Mouse (Mus musculus) layer of hippocampus, adult 18-20 months (tissue): Measurements from ENCODE around the gene Tbp. TPM values are rescaled to one million over a fixed set of nuclear protein-coding genes. Genes with fewer than 3 reads are reported as not detected.

Experiments used
- DNase-seq, 2 experiments: peaks; one replicate each; pipeline ENCODE4 v3.0.0; 2022; ENCODE audit warnings: low spot score in 2 of 2
- long read RNA-seq: library from polyadenylated mRNA; stranded (forward); transcript quantifications from one replicate; pipeline ENCODE4 v2.0.0, GENCODE M21; 2021
- total RNA-seq, 2 experiments: library from RNA; stranded (reverse); gene quantifications; 2 replicates each; pipeline ENCODE4 v1.2.3; 2021

The Tbp gene
- 10 to 100 TPM; 26.6 to 33.7 TPM for total RNA-seq
- long read RNA-seq, full-length matches to known transcripts, result 6 of 16 reads
- long read RNA-seq, partial matches to known transcripts, result 2 of 16 reads
- long read RNA-seq, other reads (novel, unspliced or antisense), result 8 of 16 reads

DNA sequence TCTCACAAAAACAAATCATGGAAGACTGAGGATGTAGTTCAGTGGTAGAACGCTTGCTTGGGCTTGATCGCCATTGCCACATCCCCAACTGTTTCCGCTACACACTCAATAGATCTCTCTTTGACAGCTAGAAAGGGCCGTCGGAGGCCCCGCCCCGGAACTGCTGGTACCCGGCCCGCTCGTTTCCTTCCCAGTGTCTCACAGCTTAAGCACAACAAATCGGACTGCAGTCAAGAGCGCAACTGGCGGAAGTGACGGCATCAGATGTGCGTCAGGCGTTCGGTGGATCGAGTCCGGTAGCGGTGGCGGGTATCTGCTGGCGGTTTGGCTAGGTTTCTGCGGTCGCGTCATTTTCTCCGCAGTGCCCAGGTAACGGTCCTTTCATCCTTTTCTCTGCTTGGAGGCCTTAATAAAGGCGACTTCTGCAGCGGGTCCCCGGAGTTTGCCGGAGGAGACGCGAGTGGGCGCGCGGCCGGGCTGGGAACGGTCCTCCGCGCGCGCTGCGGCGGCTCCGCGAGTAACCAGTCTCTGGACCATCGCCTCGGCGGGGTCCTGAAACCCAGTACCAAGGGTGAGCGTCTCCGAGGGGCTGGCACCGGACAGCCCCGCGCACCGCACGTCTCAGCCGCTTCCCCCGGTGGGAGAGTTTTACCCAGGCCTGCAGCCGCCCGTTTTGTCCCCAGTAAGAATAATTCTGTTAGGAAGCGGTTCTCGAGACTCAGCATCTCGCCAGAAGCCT lies at the start of gene Tbp, which contains the start of gene Psmb1:
Gene Tbp (plus strand): TSS at position 233 of the 739 bp plus-strand sequence.
Gene Psmb1 (minus strand): TSS at position 96 of the 739 bp plus-strand sequence.
- DNase-seq, result peak; percentile 96 to 99

DNA sequence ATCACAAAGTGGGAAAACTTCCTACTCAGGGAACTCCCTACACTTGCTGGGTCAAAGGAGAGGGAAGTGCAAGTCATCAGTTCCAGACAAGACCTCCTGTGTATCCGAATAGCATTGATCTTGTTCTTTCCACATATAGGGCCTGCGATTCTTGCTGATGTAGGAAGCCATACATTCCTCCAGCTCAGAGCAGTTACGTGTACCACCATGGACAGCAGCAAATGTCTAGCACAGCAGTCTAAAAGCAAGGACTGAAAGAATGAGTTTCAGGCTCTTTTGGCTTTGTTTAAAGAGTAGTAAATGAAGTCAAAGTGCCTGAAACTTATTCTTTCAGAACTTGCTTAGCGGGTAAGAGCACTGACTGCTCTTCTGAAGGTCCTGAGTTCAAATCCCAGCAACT lies 44.5 kb upstream of the Tbp start:
- DNase-seq, result no peak

DNA sequence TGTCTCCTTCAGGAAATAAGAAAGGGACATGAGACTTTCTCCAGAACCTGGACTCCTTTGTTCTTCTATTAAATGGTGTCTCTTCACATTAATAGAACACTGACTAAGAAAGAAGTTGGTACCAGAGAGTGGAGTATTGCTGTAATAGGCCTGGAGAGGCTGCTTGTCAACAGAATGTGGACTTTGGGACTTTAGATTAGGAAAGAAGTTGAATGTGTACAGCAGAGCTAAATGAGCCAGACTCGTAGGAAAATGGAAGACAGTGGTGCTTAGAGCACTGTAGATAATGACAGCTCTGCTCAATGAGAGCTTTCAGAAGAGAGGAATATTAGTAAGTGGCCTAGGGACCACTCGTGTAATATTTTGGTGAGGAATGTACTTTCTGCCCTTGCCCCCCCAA lies 43.1 kb upstream of the Tbp start:
- DNase-seq, result no peak

DNA sequence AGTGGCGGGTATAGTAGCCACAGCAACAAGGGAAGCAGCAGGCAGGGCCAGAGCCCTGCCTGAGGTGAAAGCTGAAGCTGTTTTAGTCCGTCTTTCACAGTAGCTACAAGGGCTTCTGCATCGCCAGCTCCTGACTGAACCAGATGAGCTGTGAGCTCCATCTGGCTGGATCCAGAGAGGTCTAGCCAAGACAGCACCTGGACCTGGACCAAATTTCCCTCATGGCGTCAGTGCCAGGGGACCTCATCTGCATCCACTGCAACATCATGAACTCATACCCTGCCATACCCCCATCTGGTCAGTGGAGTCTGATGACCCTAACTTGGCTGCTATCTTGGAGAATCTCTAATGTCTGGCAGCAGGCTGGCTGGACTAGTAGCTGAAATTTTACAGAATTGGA lies 39.9 kb upstream of the Tbp start:
- no peak for DNase-seq

DNA sequence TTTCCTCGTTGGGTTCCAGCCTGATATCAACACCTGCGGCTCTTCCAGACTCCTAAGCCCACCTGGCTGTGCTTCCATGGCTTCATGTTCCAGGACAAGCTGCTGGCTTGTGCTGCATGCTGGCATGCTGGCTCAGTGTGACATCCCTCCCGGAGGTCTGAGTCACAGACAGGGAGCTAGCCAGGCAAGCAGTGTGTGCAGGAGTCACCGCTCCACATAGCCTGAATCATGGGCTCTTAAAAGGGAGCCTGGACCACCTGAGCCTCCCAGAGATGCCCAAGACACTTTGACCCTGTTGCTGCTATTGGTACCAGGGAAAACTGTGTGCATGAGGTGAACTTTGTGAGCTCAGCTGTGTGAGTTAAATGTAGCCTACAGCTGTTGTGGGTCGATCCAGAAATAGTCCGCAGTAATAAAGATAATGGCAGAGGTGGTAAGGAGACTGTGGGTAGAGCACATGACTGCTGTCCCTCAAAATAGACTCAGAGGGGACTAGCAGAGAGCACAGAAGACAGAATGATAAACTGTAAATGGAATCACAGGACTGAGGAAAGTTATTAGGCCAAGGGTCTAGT lies 37.7 kb upstream of the Tbp start:
- no peak for DNase-seq

DNA sequence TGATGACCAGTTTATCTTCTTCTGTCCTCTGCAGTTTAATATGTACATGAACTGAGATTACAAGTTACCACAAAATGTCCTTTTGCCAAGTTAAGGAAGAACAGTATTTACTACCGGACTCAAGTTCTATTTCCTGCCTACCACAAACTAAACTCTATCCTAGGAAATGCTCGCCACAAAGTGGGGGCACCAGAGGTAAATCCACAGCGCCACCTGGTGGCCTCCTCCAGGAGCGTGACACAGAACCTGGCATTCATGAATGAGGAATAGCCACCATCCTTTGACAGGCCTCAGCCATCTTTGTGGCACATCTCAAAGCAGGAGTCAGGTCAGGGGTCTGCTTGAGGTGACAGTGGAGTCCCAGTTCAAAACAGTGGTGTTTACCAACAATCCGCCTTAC lies 32.0 kb upstream of the Tbp start:
- DNase-seq, result peak; percentile 33 to 75

DNA sequence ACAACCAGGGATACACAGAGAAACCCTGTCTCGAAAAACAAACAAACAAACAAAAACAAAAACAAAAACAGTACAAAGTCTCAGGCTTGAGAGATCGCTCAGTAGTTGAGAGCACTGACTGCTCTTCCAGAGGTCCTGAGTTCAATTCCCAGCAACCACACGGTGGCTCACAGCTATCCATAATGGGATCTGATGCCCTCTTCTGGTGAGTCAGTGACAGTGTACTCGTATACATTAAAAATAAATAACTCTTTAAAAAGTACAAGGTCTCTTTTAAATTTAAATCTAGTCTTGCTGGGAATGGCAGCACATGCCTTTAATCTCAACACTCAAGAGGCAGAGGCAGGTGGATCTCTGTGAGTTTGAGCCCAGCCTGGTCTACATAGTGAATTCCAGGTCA lies 27.0 kb upstream of the Tbp start:
- no peak for DNase-seq

DNA sequence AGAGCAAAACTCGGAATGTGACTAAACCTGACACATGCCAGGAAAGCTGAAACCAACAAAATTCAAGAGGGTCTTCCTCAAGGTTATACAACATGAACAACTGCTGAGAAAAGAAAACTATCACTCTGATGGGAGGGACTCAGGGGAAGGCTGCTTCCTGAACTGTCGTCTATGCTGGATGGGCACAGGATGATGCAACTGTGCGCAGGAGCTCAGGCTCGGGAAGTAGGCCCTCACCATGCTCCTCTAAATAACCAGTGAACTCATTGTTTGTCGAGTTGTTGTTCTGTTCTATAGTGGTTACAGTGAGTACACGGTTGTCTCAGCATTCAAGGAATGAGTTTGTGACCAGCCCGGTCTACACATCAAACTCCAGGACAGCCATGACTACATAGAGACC lies 9.1 kb upstream of the Tbp start:
- no peak for DNase-seq

DNA sequence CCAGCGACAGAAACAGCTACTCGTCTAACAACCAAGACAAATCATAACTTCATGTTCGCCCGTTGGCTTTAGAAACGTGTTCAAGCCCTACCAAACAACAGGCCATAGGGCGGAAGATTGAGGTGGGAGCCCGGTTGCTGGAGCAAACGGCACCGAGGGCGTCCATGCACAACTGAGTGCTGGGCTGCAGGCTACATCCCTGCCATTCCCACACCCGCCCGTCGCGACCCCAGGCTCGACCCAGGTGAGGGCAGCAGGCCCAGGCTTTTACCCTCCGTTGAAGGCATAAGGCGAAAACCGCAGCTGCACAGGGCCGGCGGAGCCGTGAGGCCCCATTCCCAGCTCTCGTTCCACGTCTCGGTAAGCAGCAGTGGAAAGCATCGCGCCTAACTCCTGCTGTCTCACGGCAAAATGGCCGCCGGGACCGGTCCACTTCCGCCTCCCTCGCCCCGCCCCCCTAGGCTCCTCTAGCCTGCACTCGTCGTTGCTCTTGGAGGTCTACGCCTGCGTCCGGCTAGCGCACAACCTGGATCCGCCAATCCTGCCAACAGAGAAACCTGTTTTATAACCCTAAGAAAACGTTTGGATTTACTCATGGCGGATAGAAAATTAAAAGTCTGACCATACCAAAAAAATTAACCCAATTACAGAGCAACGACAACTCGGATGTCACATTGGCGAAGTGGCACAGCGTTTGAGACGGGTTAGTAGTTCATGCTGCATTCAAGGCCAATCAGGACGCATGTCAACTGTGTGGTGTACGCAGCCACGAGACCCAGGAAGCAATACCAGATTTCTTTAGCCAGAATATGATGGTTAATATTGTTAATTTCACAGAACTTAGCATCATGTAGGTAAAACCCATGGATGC lies 1.6 kb upstream of the Tbp start:
- DNase-seq, result peak; percentile 91 to 97

DNA sequence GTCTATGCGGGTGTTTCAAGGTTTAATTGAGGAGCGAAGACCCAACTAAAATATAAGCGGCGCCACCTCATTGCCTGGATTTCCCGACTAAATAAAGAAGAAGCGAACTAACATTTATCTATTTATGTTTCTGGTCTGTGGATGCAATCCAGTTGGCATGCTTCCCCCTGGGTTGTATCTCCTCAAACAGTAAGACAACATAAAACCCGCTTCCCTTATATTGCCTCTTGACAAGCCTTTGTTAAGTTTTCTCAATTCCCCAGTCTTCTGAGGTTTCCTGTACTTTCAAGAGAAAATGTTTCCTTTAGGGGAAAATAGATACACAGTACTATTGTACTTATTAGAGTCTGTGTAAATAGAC lies 955 bp upstream of the Tbp start:
- DNase-seq, result no peak

DNA sequence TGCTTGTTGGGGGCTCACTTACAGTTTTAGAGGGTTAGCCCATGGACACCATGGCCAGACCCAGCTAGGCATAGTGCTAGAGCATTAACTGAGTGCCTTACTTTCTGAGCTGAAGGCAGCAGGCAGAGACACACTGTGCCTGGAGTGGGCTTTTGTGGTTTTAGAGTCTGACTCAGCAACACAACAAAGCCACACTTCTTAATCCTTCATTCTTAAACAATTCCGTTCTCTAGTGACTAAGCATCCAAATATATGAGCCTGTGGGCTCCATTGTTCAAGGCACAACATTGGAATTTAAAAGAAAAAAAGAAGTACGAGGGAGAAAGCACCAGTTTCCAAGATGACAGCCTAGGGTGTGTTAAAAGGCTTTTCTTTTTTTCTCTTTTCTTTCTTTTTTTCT lies 11.0 kb downstream of the Tbp start:
- DNase-seq, result no peak

DNA sequence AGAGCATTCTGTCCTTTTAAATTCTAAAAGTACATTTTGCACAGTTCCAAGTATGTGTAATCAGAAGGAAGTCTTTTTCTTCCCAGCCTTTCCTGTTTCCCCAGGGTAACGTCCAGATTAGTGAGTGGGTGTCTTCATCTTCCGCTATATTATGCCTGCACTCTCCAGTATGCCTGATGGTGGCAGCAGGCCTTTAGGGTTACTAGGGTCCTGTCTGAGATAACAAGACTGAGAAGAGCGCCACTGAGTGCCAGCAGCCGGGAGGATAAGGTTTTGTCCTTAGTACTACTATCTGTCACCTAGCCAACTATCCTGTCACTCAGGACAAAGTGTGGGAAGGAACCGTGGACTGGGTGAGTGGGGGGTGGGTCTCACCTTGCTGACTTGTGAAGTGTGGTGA lies 18.1 kb downstream of the Tbp start:
- no peak for DNase-seq

DNA sequence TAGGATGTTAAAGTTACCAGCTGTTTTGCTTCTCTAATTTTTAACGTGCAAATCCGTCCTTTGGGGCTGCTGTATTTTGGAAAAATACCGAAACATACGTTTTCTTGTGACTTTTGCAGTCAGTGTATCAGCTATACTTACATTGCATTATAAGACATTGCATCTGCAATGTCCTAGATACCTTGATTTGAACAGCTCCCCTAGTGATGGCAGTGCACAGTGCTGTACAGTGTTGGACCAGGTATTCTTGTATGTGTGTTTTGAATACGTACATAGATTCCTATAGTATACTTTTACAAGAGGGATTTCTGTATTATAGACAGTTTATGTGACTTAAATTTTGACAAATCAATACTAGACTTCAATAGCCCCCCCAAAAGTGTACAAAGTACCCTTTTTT lies 18.5 kb downstream of the Tbp start:
- no peak for DNase-seq

DNA sequence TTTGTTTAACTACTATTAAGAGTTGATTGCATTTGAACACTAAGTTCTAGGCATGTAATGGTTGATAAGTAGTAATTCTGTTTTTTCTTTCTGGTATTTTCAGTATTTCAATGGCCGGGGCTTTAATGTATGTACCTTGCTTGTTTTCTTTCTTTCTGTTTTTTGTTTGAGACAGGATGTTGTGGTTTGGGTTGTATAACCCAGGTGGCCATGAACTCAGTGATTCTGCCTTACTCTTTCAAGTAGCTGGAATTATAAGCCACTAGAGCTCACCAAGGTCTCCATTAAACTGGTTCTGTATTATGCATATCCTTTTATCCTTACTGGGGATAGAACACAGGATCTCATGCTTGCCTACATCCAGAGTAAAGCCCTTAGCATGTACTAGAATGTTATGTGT lies 19.1 kb downstream of the Tbp start:
- DNase-seq, result no peak

DNA sequence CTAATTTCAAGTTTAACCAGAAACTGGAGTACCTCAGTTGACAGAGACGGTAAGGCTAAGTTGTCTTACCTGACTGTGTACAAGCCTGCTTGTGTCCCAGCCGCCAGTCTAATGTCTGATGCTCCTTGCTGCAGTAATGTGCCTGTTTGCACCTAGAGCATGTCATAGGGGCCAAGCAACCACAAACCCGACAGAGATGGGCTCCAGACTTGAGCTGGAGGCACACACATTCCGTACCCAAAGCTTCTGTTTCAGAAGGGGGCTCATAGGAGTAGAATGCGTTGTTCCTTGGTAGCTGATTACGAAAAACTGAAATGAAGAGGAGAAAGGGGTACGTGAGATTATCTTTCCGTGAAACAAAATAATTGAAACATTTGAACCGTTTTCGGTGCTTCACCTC lies 26.6 kb downstream of the Tbp start:
- DNase-seq, result peak in 1 of 2 experiments; percentile 18

DNA sequence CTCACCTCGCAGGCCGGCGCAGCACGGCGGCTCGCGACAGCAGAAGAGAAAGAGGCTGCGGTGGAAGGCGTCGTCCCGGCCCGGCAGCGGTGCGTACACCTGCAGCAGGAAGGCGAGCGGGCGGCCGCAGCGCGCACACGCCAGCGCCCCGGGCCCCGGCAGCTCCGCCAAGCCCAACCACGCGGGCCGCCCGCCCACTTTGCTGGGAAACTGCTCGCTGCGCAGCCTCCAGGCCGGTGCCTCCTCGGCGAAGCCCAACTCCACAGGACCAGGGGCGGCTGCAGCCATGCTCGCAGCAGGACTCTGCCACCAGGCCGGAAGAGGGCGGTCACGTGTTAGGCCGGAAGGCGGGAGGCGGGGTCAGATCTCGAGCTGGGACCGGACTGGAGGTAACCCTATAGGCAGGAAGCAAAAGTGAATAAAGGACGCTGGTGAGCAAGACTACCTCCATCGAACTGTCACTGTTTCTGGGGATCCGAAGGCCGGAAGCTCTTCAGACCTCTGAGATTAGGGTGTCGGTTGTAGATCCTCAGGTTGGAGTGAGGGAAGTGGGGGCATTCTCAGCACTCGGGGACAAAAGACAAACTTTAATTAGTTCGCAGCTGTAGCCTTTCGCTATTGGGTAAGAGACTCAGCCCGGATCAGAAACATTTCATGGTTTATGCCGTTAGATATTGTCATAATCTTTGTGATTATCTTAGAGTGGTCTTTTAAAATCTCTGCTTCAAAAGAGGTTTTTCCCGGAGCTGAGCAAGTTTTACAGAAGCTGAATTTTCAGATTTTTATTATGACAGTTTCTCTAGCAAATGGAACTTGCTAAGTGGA lies 27.5 kb downstream of the Tbp start, which contains the start of gene Pdcd2:
Gene Pdcd2 (minus strand): TSS at position 316 of the 825 bp plus-strand sequence.
- peak; percentile 86 to 94 for DNase-seq

DNA sequence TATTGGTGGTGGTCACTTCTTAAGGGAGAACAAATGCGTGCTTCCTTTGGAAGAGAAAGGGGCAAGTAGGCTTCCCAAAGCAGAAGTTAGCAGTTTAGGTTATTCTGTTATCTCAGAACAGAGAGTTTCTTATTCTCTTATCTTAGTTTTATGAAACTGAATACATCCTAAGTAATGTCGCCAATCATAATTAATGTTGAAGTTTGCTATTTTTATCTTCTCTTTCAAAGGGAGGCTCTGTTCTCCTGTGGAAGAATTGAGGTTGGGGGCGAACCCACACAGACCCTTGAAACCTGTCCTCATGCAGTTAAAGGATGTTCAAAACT lies 28.1 kb downstream of the Tbp start:
- no peak for DNase-seq

DNA sequence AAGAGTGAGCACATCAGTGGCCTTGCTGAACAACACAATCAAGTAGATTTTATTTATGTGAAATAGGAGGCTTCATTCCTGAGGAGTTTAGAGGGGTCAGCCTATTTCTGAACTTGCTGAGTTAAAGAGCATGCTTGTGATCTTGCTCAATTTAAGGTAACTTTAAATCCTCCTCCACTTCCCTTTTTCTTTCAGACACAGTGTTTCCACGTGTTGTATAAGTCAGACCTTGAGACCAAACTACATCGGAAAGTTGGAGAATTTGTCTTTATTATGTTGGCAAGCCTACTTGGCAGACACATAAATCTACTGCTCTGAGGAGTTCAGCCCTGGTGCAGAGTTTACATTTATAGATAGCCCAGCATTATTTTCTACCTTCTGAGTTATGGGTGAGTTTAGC lies 29.2 kb downstream of the Tbp start:
- no peak for DNase-seq

DNA sequence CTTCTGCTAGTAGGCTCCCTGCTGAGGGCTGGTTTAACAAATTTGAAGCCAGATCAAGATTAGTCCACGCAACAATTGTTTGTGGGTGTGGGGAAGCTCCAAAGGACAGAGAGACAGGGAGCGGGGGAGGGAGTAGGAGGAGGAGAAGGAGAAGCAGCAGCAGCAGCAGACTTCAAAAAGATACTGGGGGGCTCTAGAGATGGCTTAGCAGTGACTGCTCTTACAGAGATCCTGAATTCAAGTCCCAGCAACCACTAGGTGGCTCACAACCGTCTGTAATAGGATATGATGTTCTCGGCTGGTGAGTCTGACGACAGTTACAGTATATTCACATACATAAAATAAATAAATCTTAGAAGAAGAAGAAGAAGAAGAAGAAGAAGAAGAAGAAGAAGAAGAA lies 30.5 kb downstream of the Tbp start:
- peak in 1 of 2 experiments; percentile 75 for DNase-seq

DNA sequence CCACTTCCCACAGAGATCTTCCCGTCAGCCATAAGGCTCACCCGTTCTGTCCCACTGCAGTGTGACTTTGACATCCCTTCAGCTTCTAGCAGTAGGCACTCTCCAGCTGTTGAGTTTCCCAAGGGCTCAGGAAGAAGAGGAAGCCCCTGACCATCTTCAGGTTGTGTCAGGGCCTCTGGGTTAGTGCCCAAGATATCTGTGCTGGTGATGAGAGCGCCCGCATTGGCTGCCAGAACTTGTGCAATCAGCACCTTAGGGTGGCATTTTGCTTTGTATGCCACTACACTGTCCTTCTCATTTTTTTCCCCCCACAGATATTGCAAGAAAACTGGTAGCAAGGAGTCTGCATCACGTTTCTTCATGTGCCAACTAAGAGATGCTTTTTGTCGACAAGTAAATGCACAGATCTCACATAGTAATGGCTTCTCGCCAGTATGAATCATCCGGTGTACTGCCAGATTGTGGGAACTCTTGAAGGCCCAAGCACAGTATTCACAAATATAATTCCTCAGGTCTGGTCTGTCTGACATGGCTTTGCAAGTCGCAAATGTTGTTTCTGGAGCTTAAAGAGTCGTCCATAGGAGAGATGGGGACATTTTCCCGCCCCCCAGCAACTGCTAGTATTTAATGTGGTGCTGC lies 35.6 kb downstream of the Tbp start:
- DNase-seq, result peak in 1 of 2 experiments; percentile 62

DNA sequence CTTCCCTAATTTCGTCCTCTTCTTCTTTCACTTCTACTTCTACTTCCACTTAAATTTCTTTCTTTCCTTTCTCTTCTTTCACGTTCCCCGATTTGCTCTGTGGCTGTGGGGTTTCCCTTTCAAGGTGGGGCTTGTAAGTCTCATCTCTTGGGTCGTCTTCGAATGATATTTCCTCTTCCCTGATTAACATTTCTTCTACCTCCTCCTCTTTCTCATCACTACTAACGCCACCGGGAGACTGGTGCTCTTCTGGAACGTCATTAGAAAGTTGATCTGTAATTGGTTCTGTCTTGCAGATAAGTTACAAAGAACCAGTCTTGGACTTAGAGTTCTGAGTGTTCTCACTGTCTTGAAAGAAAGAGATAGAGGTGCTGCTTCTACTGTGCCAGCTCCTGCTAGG lies 36.3 kb downstream of the Tbp start:
- DNase-seq, result no peak
